Mouse (Mus musculus): ENCODE measurements around the gene Mall. TPM values are rescaled to one million over a fixed set of nuclear protein-coding genes. Genes with fewer than 3 reads are reported as not detected.
A peak's percentile ranks its signal among the peaks of the same experiment; 100 is the strongest.

The Mall gene
- polyA plus RNA-seq, 1 experiment from 2014 or later, result 0.61 TPM

DNA sequence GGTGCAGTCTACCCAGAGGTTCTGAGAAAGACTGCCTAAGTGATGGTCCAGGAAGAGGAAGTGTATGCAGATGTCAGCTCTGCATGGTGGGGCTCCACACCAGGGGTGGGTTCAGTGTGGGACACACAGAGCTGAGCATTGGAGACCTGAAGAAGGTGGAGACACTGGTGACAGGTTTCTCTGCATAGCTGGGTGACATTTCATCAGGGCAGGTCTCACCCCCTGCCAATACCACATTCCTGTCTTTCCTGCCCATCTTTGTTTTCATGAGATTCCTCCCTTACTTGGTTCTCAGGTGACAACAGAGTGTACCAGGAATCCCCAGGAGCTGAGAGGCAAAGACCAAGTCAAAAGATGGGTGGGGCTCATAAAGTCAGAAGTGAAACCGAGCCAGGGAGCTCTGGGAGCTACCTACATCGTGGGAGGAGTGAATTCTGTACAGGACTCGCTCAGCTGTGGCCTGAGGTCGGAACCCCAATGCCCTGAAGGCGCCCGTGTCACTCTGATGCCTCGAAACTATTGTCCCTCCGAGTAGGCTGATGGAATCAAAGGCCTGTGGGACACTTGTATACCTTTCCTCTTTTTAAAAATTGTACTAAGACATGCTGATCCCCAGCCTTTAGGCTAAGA lies 10.8 kb downstream of the Mall start:
- H3K27ac ChIP-seq (ENCODE audit: low read depth, low read length), result no peak overlapping the region
- no peak overlapping the region for H3K4me3 ChIP-seq (ENCODE audit: low read depth, low read length)
- H3K4me2 ChIP-seq, result no peak overlapping the region
- H3K9me3 ChIP-seq (ENCODE audit: control insufficient read depth, low read length), result no peaks in the 10 kb centered on the region
- 76% methylated on average over 8 of the region's 8 CpGs for WGBS
- no peaks in the 10 kb centered on the region for H3K4me1 ChIP-seq (ENCODE audit: control insufficient read depth, insufficient read depth, low read length)
- H3K27me3 ChIP-seq (ENCODE audit: control insufficient read depth, insufficient read depth, low read length), result no peaks in the 10 kb centered on the region
- no peak for DNase-seq (ENCODE audit: low spot score, missing footprints)
- H3K9ac ChIP-seq (ENCODE audit: low read length), result no peak overlapping the region
- ATAC-seq (ENCODE audit: low FRiP score), result no peak
- H3K36me3 ChIP-seq (ENCODE audit: control insufficient read depth, insufficient read depth, low read length), result no peaks in the 10 kb centered on the region

DNA sequence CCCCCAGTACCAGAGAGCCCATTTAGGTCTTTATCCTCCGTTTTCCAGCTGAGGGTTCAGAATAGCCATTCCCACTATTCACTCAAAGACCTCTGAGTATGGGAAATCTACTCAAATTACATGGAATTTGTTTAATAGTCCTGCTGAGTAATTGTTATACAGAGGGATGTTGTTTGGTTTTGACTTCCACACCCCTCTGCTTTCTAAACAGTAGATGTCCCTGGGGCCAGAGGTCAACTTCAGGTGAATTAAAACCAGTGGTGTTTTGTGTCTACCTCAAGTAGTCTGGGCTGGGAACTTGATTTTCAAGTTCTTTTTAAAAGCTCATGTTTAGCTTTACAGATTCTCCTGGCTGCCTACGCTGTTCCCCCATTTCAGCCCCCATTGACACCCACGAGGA lies 15.0 kb downstream of the Mall start:
- Histone ChIP-seq H3K36me3 (ENCODE audit: control insufficient read depth, insufficient read depth, low read length) (no peaks in the 10 kb centered on the region), H3K4me3 (ENCODE audit: low read depth, low read length) (no peak overlapping the region), H3K27ac (ENCODE audit: low read depth, low read length) (no peak overlapping the region), H3K9me3 (ENCODE audit: control insufficient read depth, low read length) (no peaks in the 10 kb centered on the region), H3K9ac (ENCODE audit: low read length) (no peak overlapping the region), H3K27me3 (ENCODE audit: control insufficient read depth, insufficient read depth, low read length) (no peaks in the 10 kb centered on the region), H3K4me2 (no peak overlapping the region), H3K4me1 (ENCODE audit: control insufficient read depth, insufficient read depth, low read length) (no peaks in the 10 kb centered on the region)
- WGBS, result 69% methylated on average over 3 of the region's 3 CpGs
- DNase-seq (ENCODE audit: low spot score, missing footprints), result no peak
- ATAC-seq (ENCODE audit: low FRiP score), result no peak

DNA sequence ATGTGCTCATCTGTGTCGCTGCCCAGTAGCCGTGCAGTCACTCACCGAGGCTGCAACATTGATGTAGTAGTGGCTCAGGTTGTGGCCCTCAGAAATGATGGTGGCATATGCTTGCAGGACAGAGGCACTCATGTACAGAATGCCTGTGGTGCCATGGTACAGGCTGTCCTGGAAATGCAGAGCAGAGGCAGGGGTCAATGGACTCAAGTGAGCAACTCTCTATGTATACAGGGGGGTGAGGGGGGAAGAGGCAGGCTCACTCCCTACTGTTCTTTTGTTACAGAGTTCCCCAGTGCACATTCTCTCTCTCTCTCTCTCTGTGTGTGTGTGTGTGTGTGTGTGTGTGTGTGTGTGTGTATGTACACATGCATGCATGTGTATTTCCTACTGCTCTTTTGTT lies 20.9 kb downstream of the Mall start:
- H3K4me2 ChIP-seq, result no peak overlapping the region
- H3K36me3 ChIP-seq (ENCODE audit: control insufficient read depth, insufficient read depth, low read length), result no peaks in the 10 kb centered on the region
- WGBS, result 80% methylated on average over 3 of the region's 3 CpGs
- DNase-seq (ENCODE audit: low spot score, missing footprints), result no peak
- H3K27ac ChIP-seq (ENCODE audit: low read depth, low read length), result no peak overlapping the region
- no peaks in the 10 kb centered on the region for H3K27me3 ChIP-seq (ENCODE audit: control insufficient read depth, insufficient read depth, low read length)
- no peaks in the 10 kb centered on the region for H3K4me1 ChIP-seq (ENCODE audit: control insufficient read depth, insufficient read depth, low read length)
- H3K4me3 ChIP-seq (ENCODE audit: low read depth, low read length), result no peak overlapping the region
- H3K9me3 ChIP-seq (ENCODE audit: control insufficient read depth, low read length), result no peaks in the 10 kb centered on the region
- H3K9ac ChIP-seq (ENCODE audit: low read length), result no peak overlapping the region
- no peak for ATAC-seq (ENCODE audit: low FRiP score)

DNA sequence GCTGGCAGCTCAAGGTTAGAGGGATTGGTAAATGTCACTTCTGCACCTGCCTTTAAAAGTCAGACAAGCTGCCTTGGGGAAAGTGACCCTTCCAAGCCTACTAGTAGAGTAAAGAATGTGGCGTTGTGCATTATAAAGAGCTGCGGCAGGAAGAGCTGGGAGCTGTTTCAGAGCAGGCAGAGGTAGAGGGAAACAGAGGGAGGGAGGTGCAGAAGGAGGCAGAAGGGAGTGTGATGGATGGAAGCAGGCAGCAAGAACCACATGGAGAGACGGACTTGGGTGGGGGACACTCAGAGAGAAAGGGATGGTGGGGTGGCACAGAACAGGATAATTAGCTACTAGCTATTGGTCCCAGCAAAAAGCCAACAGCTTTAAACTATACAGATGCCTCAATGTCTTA lies 21.7 kb downstream of the Mall start:
- Histone ChIP-seq H3K36me3 (ENCODE audit: control insufficient read depth, insufficient read depth, low read length) (no peaks in the 10 kb centered on the region), H3K27me3 (ENCODE audit: control insufficient read depth, insufficient read depth, low read length) (no peaks in the 10 kb centered on the region), H3K27ac (ENCODE audit: low read depth, low read length) (no peak overlapping the region), H3K4me2 (no peak overlapping the region), H3K4me1 (ENCODE audit: control insufficient read depth, insufficient read depth, low read length) (no peaks in the 10 kb centered on the region), H3K9ac (ENCODE audit: low read length) (no peak overlapping the region), H3K9me3 (ENCODE audit: control insufficient read depth, low read length) (no peaks in the 10 kb centered on the region), H3K4me3 (ENCODE audit: low read depth, low read length) (no peak overlapping the region)
- DNase-seq (ENCODE audit: low spot score, missing footprints) (no peak), ATAC-seq (ENCODE audit: low FRiP score) (no peak)
- 65% methylated on average over 3 of the region's 3 CpGs for WGBS

DNA sequence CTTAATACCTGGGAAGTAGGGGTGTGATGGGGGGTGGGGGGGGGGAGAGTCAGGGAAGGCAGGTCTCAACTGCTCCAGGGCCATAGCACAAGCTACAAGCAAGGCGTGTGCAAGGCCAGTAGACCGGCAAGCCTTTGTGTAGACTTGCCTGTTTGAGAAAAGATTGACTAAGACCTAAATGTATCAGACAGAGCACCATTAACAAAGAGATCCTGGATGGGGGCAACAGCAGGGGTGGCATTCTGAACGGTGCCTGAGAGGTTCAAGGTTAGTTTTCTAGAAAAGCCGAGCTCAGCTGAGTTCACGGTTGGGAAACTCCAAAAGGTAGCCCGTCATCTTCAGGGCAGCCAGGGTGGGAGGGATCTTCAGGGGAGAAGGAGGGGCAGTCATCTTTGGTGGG lies 24.5 kb downstream of the Mall start:
- DNase-seq (ENCODE audit: low spot score, missing footprints), result no peak
- 75% methylated on average over 6 of the region's 6 CpGs for WGBS
- H3K27me3 ChIP-seq (ENCODE audit: control insufficient read depth, insufficient read depth, low read length), result no peaks in the 10 kb centered on the region
- no peak overlapping the region for H3K9ac ChIP-seq (ENCODE audit: low read length)
- no peaks in the 10 kb centered on the region for H3K4me1 ChIP-seq (ENCODE audit: control insufficient read depth, insufficient read depth, low read length)
- H3K36me3 ChIP-seq (ENCODE audit: control insufficient read depth, insufficient read depth, low read length), result no peaks in the 10 kb centered on the region
- H3K4me3 ChIP-seq (ENCODE audit: low read depth, low read length), result no peak overlapping the region
- no peak overlapping the region for H3K27ac ChIP-seq (ENCODE audit: low read depth, low read length)
- H3K9me3 ChIP-seq (ENCODE audit: control insufficient read depth, low read length), result no peaks in the 10 kb centered on the region
- ATAC-seq (ENCODE audit: low FRiP score), result no peak
- no peak overlapping the region for H3K4me2 ChIP-seq

DNA sequence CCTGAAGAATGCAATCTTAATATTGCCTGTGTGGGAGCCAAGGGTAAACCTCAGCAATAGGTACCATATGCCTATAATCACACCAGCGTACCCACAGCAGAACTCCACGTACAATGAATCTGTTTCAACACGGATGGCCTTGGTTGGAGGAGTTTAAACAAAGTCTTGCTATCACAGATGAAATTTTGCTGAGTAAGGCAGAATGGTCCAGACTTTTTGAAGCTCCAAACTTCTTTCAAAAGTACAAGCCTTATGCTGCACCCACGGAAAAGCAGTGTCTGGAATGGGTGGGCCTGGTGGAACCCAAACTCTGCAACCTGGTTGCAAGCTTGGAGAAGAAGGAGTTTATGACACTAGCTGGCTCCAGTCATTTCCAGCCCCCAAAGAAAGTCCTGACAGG lies 40.5 kb downstream of the Mall start:
- Histone ChIP-seq H3K36me3 (ENCODE audit: control insufficient read depth, insufficient read depth, low read length) (no peaks in the 10 kb centered on the region), H3K4me1 (ENCODE audit: control insufficient read depth, insufficient read depth, low read length) (no peaks in the 10 kb centered on the region), H3K27ac (ENCODE audit: low read depth, low read length) (no peak overlapping the region), H3K27me3 (ENCODE audit: control insufficient read depth, insufficient read depth, low read length) (no peaks in the 10 kb centered on the region), H3K9me3 (ENCODE audit: control insufficient read depth, low read length) (no peaks in the 10 kb centered on the region), H3K9ac (ENCODE audit: low read length) (no peak overlapping the region), H3K4me2 (no peak overlapping the region), H3K4me3 (ENCODE audit: low read depth, low read length) (no peak overlapping the region)
- no peak for ATAC-seq (ENCODE audit: low FRiP score)
- no peak for DNase-seq (ENCODE audit: low spot score, missing footprints)
- WGBS, result 88% methylated on average over 4 of the region's 4 CpGs

DNA sequence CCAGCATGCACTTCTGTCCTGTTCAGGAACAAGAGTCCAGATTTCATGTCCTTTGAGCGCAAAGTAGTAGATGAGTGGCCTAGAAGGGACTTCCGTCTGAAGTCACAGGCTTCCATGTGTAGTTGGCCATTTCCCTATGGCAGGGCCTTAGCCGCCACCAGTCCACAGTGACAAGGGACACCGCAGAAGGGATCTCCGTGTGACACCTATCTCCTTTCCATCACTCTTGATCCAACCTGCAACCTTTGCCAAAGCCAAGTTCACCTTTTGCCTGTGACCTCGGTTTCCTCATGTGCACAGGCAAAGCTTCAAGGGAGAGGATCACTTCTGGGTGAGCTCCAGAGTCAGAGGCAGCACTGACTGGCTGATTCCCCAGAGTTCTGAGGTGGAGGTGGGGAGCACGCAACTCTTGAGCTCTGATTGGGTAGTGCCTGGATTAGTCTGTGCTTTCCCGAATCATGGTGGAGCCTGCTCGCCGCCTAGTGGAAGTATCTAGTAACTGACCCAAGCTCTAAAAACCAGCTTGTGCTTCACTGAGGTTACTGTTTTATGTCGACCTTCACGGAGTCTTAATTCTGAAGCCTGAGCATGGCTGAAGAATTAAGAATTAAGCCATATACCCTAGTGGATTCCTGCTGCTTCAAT lies 45.9 kb downstream of the Mall start:
- no peaks in the 10 kb centered on the region for H3K9me3 ChIP-seq (ENCODE audit: control insufficient read depth, low read length)
- no peaks in the 10 kb centered on the region for H3K36me3 ChIP-seq (ENCODE audit: control insufficient read depth, insufficient read depth, low read length)
- peak; percentile 84 for ATAC-seq (ENCODE audit: low FRiP score)
- no peaks in the 10 kb centered on the region for H3K27me3 ChIP-seq (ENCODE audit: control insufficient read depth, insufficient read depth, low read length)
- no peak overlapping the region for H3K9ac ChIP-seq (ENCODE audit: low read length)
- H3K27ac ChIP-seq (ENCODE audit: low read depth, low read length), result no peak overlapping the region
- no peak overlapping the region for H3K4me2 ChIP-seq
- WGBS, result 42% methylated on average over 12 of the region's 12 CpGs
- H3K4me3 ChIP-seq (ENCODE audit: low read depth, low read length), result no peak overlapping the region
- H3K4me1 ChIP-seq (ENCODE audit: control insufficient read depth, insufficient read depth, low read length), result no peaks in the 10 kb centered on the region
- DNase-seq (ENCODE audit: low spot score, missing footprints), result peak; percentile 92

DNA sequence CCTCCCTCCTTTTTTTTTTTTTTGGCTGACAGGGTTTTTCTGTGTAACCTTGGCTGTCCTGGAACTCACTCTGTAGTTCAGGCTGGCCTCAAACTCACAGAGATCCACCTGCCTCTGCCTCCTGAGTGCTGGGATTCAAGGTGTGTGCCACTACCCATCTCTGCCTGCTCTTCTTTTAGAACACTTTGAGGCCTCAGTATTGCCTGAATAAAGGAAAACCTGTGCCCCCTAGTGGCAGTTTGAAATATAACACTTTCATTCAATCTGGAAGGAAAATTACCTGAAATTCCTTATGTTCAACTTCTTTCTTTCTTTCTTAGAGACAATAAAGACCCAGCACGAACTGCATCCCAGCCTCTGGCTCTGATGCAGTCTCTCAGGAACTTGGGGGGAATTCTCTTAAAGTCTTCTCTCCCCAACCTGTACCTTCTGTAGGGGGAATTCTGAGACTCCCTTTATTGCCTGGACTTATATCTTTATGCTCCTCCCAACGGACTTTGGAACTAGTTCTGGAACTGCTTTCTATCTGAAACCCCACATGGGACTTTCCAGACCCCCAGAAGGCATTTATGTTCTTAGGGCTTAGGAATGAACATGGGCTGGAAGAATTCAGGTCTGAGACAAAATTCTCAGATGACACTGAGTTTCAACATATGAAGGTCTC lies 61.8 kb downstream of the Mall start:
- Histone ChIP-seq H3K9me3 (ENCODE audit: control insufficient read depth, low read length) (no peaks in the 10 kb centered on the region), H3K9ac (ENCODE audit: low read length) (no peak overlapping the region), H3K27me3 (ENCODE audit: control insufficient read depth, insufficient read depth, low read length) (no peaks in the 10 kb centered on the region), H3K4me2 (no peak overlapping the region), H3K4me3 (ENCODE audit: low read depth, low read length) (no peak overlapping the region), H3K27ac (ENCODE audit: low read depth, low read length) (no peak overlapping the region), H3K4me1 (ENCODE audit: control insufficient read depth, insufficient read depth, low read length) (no peaks in the 10 kb centered on the region), H3K36me3 (ENCODE audit: control insufficient read depth, insufficient read depth, low read length) (no peaks in the 10 kb centered on the region)
- 20% methylated on average over 2 of the region's 2 CpGs for WGBS
- ATAC-seq (ENCODE audit: low FRiP score) (no peak), DNase-seq (ENCODE audit: low spot score, missing footprints) (no peak)

DNA sequence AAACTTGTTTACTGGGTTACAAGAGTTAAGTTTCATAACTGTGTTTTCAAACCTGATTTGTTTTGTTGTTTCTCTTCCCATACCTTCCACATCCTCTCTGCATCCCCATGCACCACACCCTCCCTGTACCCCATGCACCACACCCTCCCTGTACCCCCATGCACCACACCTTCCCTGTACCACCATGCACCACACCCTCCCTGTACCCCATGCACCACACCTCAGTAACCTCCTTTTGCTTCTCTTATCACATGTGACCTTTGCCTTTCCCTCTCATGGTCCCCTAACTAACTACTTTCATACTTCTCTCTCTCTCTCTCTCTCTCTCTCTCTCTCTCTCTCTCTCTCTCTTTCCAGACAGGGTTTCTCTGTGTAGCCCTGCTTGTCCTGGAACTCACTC lies 62.7 kb downstream of the Mall start:
- H3K4me2 ChIP-seq, result no peak overlapping the region
- no peaks in the 10 kb centered on the region for H3K9me3 ChIP-seq (ENCODE audit: control insufficient read depth, low read length)
- H3K9ac ChIP-seq (ENCODE audit: low read length), result no peak overlapping the region
- H3K27ac ChIP-seq (ENCODE audit: low read depth, low read length), result no peak overlapping the region
- H3K36me3 ChIP-seq (ENCODE audit: control insufficient read depth, insufficient read depth, low read length), result no peaks in the 10 kb centered on the region
- DNase-seq (ENCODE audit: low spot score, missing footprints) (no peak), ATAC-seq (ENCODE audit: low FRiP score) (no peak)
- H3K27me3 ChIP-seq (ENCODE audit: control insufficient read depth, insufficient read depth, low read length), result no peaks in the 10 kb centered on the region
- H3K4me1 ChIP-seq (ENCODE audit: control insufficient read depth, insufficient read depth, low read length), result no peaks in the 10 kb centered on the region
- H3K4me3 ChIP-seq (ENCODE audit: low read depth, low read length), result no peak overlapping the region

All from midbrain, embryonic 11.5 days (tissue).